Mouse (Mus musculus): ENCODE measurements around the gene Rccd1. TPM values are rescaled to one million over a fixed set of nuclear protein-coding genes. Genes with fewer than 3 reads are reported as not detected.

Rccd1 gene
- total and polyA plus RNA-seq, 2 experiments from 2014 or later = 3.1 to 7.6 TPM

- TF ChIP-seq CTCF (IDR thresholded peaks at IDR 0.05; ENCODE audit: low read depth) (no peak), EP300 (IDR thresholded peaks at IDR 0.05; ENCODE audit: low read depth) (no peak)
- Histone ChIP-seq H3K4me1 (ENCODE audit: control insufficient read depth, insufficient read depth) (no peaks in the 10 kb centered on the region; the same call in 1 of the 2 replicates), H3K27me3 (ENCODE audit: control insufficient read depth, insufficient read depth, low read length) (no peaks in the 10 kb centered on the region), H3K9ac (replicated peaks; ENCODE audit: low read depth, low read length) (peak within 1 kb of the TSS; percentile 79), H3K4me3 (ENCODE audit: low read depth, low read length) (peak within 1 kb of the TSS; percentile 84), H3K36me3 (replicated peaks; ENCODE audit: control insufficient read depth, insufficient read depth, low read length) (peaks cover 15% of the 10 kb centered on the region), H3K9me3 (replicated peaks; ENCODE audit: control insufficient read depth, low read length) (no peaks in the 10 kb centered on the region), H3K27ac (ENCODE audit: low read depth) (peak within 1 kb of the TSS; percentile 82), H3K4me2 (ENCODE audit: low read depth, low read length) (peak within 1 kb of the TSS; percentile 90)
- peak; percentile 96 for DNase-seq (ENCODE audit: low spot score)
- peak; percentile 99 for ATAC-seq (ENCODE audit: insufficient read depth, low read depth)
- 0% methylated on average over 52 of the region's 52 CpGs for WGBS
Measured at GRCm38 (mm10) chr7:80294062-80294763, 30.0 kb downstream of the Rccd1 start, which contains the start of gene Prc1. TSS of gene Prc1 (plus strand) at chr7:80294450.

DNA sequence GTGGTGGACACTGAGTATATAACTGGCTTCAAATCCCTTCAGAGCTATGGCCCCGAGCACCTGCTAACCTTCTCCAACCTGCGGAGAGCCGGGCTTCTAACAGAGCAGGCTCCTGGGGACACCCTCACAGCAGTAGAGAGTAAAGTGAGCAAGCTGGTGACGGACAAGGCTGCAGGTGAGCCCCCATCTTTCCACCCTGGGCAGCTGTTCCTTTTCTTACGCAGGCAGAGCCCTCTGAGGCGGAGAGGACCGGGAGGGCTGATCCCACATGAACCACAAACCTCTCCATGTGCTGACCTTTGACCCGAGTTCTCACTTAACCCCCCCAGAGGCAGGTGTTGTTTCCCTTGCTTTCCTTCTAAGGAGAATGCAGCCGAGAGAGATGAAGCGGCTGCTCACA is 36.5 kb downstream of the Rccd1 start:
- ATAC-seq (ENCODE audit: insufficient read depth, low read depth) (no peak), DNase-seq (ENCODE audit: low spot score) (no peak)
- Histone ChIP-seq H3K4me1 (ENCODE audit: control insufficient read depth, insufficient read depth) (no peaks in the 10 kb centered on the region), H3K27me3 (ENCODE audit: control insufficient read depth, insufficient read depth, low read length) (no peaks in the 10 kb centered on the region), H3K4me2 (ENCODE audit: low read depth, low read length) (no peak overlapping the region), H3K27ac (ENCODE audit: low read depth) (no peak overlapping the region), H3K36me3 (replicated peaks; ENCODE audit: control insufficient read depth, insufficient read depth, low read length) (peaks cover 73% of the 10 kb centered on the region), H3K4me3 (ENCODE audit: low read depth, low read length) (no peak overlapping the region), H3K9me3 (replicated peaks; ENCODE audit: control insufficient read depth, low read length) (no peaks in the 10 kb centered on the region), H3K9ac (replicated peaks; ENCODE audit: low read depth, low read length) (no peak overlapping the region)
- 91% methylated on average over 10 of the region's 10 CpGs for WGBS
- no peak for TF ChIP-seq EP300 (IDR thresholded peaks at IDR 0.05; ENCODE audit: low read depth)
- TF ChIP-seq CTCF (IDR thresholded peaks at IDR 0.05; ENCODE audit: low read depth) = no peak

DNA sequence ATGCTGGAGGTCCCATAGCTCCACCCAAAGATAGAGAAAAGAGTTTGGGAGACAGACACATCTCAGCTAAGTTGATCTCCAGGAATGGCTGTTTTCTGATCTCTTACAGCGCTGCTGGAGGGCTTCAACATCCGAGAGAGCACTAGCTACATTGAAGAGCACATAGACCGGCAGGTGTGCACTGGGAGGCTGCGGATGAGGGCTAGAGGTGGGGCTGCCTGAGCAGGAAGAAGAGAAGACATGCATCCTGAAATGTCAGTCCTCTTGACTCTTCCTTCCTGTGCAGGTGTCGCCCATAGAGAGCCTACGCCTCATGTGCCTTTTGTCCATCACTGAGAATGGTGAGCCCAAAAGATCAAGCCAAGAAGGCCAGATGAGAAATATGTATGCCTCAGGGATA is 38.5 kb downstream of the Rccd1 start:
- Histone ChIP-seq H3K27me3 (ENCODE audit: control insufficient read depth, insufficient read depth, low read length) (no peaks in the 10 kb centered on the region), H3K9ac (replicated peaks; ENCODE audit: low read depth, low read length) (no peak overlapping the region), H3K27ac (ENCODE audit: low read depth) (no peak overlapping the region), H3K9me3 (replicated peaks; ENCODE audit: control insufficient read depth, low read length) (no peaks in the 10 kb centered on the region), H3K4me2 (ENCODE audit: low read depth, low read length) (no peak overlapping the region), H3K4me1 (ENCODE audit: control insufficient read depth, insufficient read depth) (no peaks in the 10 kb centered on the region), H3K36me3 (replicated peaks; ENCODE audit: control insufficient read depth, insufficient read depth, low read length) (peaks cover 75% of the 10 kb centered on the region), H3K4me3 (ENCODE audit: low read depth, low read length) (no peak overlapping the region)
- WGBS = 91% methylated on average over 6 of the region's 6 CpGs
- DNase-seq (ENCODE audit: low spot score) (no peak), ATAC-seq (ENCODE audit: insufficient read depth, low read depth) (no peak)
- TF ChIP-seq EP300 (IDR thresholded peaks at IDR 0.05; ENCODE audit: low read depth) (no peak), CTCF (IDR thresholded peaks at IDR 0.05; ENCODE audit: low read depth) (no peak)

GRCm38 (mm10) chr7:80284391-80284790 is 39.9 kb downstream of the Rccd1 start:
- DNase-seq (ENCODE audit: low spot score) (no peak), ATAC-seq (ENCODE audit: insufficient read depth, low read depth) (no peak)
- no peaks in the 10 kb centered on the region for H3K4me1 ChIP-seq (ENCODE audit: control insufficient read depth, insufficient read depth)
- no peak overlapping the region for H3K4me3 ChIP-seq (ENCODE audit: low read depth, low read length)
- no peaks in the 10 kb centered on the region for H3K27me3 ChIP-seq (ENCODE audit: control insufficient read depth, insufficient read depth, low read length)
- peaks cover 74% of the 10 kb centered on the region for H3K36me3 ChIP-seq (replicated peaks; ENCODE audit: control insufficient read depth, insufficient read depth, low read length)
- TF ChIP-seq CTCF (IDR thresholded peaks at IDR 0.05; ENCODE audit: low read depth) (no peak), EP300 (IDR thresholded peaks at IDR 0.05; ENCODE audit: low read depth) (no peak)
- H3K9ac ChIP-seq (replicated peaks; ENCODE audit: low read depth, low read length) = no peak overlapping the region
- no peak overlapping the region for H3K27ac ChIP-seq (ENCODE audit: low read depth)
- no peaks in the 10 kb centered on the region for H3K9me3 ChIP-seq (replicated peaks; ENCODE audit: control insufficient read depth, low read length)
- H3K4me2 ChIP-seq (ENCODE audit: low read depth, low read length) = no peak overlapping the region
- 72% methylated on average over 5 of the region's 5 CpGs for WGBS

GRCm38 (mm10) chr7:80283226-80283918 is 40.9 kb downstream of the Rccd1 start:
- no peaks in the 10 kb centered on the region for H3K9me3 ChIP-seq (replicated peaks; ENCODE audit: control insufficient read depth, low read length)
- 61% methylated on average over 3 of the region's 3 CpGs for WGBS
- DNase-seq (ENCODE audit: low spot score) (no peak), ATAC-seq (ENCODE audit: insufficient read depth, low read depth) (no peak)
- no peak overlapping the region for H3K4me3 ChIP-seq (ENCODE audit: low read depth, low read length)
- no peaks in the 10 kb centered on the region for H3K27me3 ChIP-seq (ENCODE audit: control insufficient read depth, insufficient read depth, low read length)
- H3K4me1 ChIP-seq (ENCODE audit: control insufficient read depth, insufficient read depth) = no peaks in the 10 kb centered on the region
- TF ChIP-seq CTCF (IDR thresholded peaks at IDR 0.05; ENCODE audit: low read depth) (no peak), EP300 (IDR thresholded peaks at IDR 0.05; ENCODE audit: low read depth) (no peak)
- no peak overlapping the region for H3K27ac ChIP-seq (ENCODE audit: low read depth)
- peaks cover 81% of the 10 kb centered on the region for H3K36me3 ChIP-seq (replicated peaks; ENCODE audit: control insufficient read depth, insufficient read depth, low read length)
- H3K4me2 ChIP-seq (ENCODE audit: low read depth, low read length) = no peak overlapping the region
- H3K9ac ChIP-seq (replicated peaks; ENCODE audit: low read depth, low read length) = no peak overlapping the region
